Mouse (Mus musculus) heart, postnatal 0 days (tissue): ENCODE measurements around the gene Bcl9. TPM values are rescaled to one million over a fixed set of nuclear protein-coding genes. Genes with fewer than 3 reads are reported as not detected.

Experiments used
- ATAC-seq: fragments of 200-750 bp; cut with Nextera tagmentation; 2 replicates; pipeline ENCODE4 v1.8.0; 2017; ENCODE audit warnings: low read depth, moderate number of reproducible peaks, moderate library complexity; ENCODE audit not compliant: insufficient read depth
- DNase-seq: peaks from one replicate; pipeline ENCODE4 v3.0.0-alpha.2; 2016; ENCODE audit warnings: low spot score
- H3K27ac ChIP-seq: fragments of 300-500 bp; sonication (generic); 2 replicates; pipeline ENCODE4 v1.5.1; 2014; ENCODE audit warnings: low read depth, mild to moderate bottlenecking
- H3K27me3 ChIP-seq: fragments of 300-500 bp; sonication (generic); 2 replicates; pipeline ENCODE4 v1.6.1; 2014; ENCODE audit warnings: low read length, mixed read lengths; ENCODE audit not compliant: control insufficient read depth, insufficient read depth
- H3K36me3 ChIP-seq: fragments of 300-500 bp; sonication (generic); replicated peaks from 2 replicates; pipeline ENCODE4 v1.6.1; 2014; ENCODE audit warnings: low read length, mixed read lengths; ENCODE audit not compliant: control insufficient read depth, insufficient read depth
- H3K4me1 ChIP-seq: fragments of 300-500 bp; sonication (generic); 2 replicates; pipeline ENCODE4 v1.6.1; 2014; ENCODE audit warnings: antibody characterized with exemption; ENCODE audit not compliant: control insufficient read depth, insufficient read depth
- H3K4me2 ChIP-seq: fragments of 300-500 bp; sonication (generic); 2 replicates; pipeline ENCODE4 v1.6.1; 2014; ENCODE audit warnings: low read depth, mild to moderate bottlenecking, low read length, moderate library complexity
- H3K4me3 ChIP-seq: fragments of 300-500 bp; sonication (generic); 2 replicates; pipeline ENCODE4 v1.5.1; 2014; ENCODE audit warnings: low read depth, low read length
- H3K9ac ChIP-seq: fragments of 300-500 bp; sonication (generic); replicated peaks from 2 replicates; pipeline ENCODE4 v1.6.1; 2014; ENCODE audit warnings: low read depth, low read length, mixed read lengths
- H3K9me3 ChIP-seq: fragments of 300-500 bp; sonication (generic); replicated peaks from 2 replicates; pipeline ENCODE4 v1.6.1; 2016; ENCODE audit warnings: low read length; ENCODE audit not compliant: control insufficient read depth
- CTCF ChIP-seq: IDR thresholded peaks from 2 replicates; pipeline ENCODE4 v1.5.1; 2016; ENCODE audit warnings: antibody characterized with exemption, control low read depth, low read depth
- EP300 ChIP-seq: IDR thresholded peaks from 2 replicates; pipeline ENCODE4 v1.6.1; 2016; ENCODE audit warnings: antibody characterized with exemption, low read depth
- WGBS: fragments of 180-500 bp; shearing (Covaris S2); extraction: QIAGEN DNeasy Blood & Tissue Kit; methylation state at CpG from one replicate; pipeline ENCODE4 v1.1.7; 2014; 5-methylcytosine and 5-hydroxymethylcytosine counted together
- polyA plus RNA-seq: library from polyadenylated mRNA; unstranded; fragments of >200 nt; fragmentation: Nextera tagmentation; extraction: Ambion mirVana; gene quantifications from 2 replicates; pipeline ENCODE4 v1.2.1, GENCODE M21; 2015
- total RNA-seq: library from RNA; depleted of rRNA; stranded (reverse); fragments of >200 nt; gene quantifications from 2 replicates; pipeline ENCODE4 v1.2.3, GENCODE M21; 2014; ENCODE audit warnings: low replicate concordance

The Bcl9 gene
- total and polyA plus RNA-seq, 2 experiments from 2014 or later: 15.7 to 22.7 TPM

DNA sequence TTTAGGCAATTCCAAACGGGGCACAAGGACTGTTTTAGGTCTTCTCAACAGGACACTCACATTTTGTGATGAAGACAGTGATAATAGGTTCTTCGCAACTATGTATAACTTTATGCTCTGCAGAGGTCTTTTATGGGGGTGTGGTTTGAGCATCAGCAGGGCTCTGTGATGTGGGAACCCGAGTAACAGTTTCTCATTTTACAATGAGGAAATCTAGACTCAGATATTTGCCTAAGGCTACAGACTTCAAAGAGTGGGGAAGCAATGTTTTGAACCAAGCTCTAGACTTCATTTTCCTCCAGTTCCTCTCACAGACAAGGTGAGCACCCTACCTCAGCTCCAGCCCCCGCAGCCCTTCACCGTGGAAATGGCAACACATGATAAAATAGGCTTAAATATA is 23.8 kb downstream of the Bcl9 start:
- Histone ChIP-seq H3K27me3 (no peaks in the 10 kb centered on the region), H3K4me3 (no peak overlapping the region), H3K4me1 (peaks cover 19% of the 10 kb centered on the region), H3K9ac (no peak overlapping the region), H3K27ac (no peak overlapping the region), H3K4me2 (no peak overlapping the region), H3K9me3 (no peaks in the 10 kb centered on the region), H3K36me3 (no peaks in the 10 kb centered on the region)
- TF ChIP-seq EP300 (no peak), CTCF (no peak)
- DNase-seq (no peak), ATAC-seq (no peak)
- 83% methylated on average over 5 of the region's 5 CpGs for WGBS

DNA sequence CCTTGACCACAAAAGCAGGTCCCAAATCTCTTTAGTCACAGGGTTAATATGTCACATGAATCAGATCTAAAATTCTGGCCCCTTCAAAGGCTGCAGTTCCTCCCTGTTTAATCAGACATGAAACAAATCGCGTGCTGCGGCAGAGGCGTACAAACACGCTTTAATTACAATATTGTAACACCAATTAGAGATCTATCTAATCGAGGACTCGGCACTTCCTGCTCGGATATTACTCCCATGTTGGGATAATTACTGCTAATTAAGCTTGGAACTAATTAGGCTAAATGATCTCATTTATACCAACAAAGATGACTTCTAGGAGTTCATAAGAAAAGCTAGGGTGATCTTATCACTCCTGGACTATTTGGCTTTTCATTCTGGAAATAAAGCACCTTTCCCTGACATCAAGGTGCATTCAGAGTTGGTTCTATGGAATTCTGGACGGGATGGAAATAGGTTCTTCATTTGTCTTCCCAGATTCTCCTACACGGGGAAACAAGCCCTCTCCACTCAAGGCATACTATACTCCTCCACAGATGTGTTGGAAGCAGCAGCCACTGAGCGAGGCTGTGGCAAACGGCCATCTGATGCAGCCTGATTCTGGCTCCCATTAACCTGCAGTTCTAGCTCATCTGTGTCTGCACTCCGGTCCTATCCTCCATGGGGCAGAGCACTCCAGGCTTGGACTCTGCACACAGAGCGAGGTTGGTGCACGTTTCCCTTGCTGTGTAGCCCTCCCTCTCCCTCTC is 31.9 kb downstream of the Bcl9 start:
- no peak for DNase-seq
- no peak overlapping the region for H3K4me3 ChIP-seq
- H3K9me3 ChIP-seq: no peaks in the 10 kb centered on the region
- no peak for TF ChIP-seq CTCF
- TF ChIP-seq EP300: no peak
- ATAC-seq: no peak
- no peak overlapping the region for H3K4me2 ChIP-seq
- 86% methylated on average over 15 of the region's 15 CpGs for WGBS
- no peaks in the 10 kb centered on the region for H3K36me3 ChIP-seq
- H3K27me3 ChIP-seq: no peaks in the 10 kb centered on the region
- H3K9ac ChIP-seq: no peak overlapping the region
- H3K4me1 ChIP-seq: peaks cover 11% of the 10 kb centered on the region
- no peak overlapping the region for H3K27ac ChIP-seq

DNA sequence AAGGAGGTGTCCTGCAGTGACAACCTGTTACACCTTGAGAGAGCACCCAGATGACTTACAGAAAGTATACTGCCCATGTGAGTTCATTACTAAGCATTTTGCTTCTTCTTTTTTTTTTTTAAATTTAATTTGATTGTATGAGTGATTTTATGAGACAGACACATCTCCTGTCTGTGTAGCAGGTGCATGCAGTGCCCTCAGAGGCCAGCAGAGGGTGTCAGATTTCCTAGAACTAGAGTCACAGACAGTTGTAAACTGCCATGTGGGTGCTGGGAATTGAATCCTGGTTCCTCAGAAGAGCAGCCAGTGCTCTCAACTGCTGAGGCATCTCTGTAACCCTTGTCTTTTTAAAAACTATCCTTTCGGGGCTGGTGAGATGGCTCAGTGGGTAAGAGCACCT is 35.5 kb downstream of the Bcl9 start:
- TF ChIP-seq EP300: no peak
- no peak for TF ChIP-seq CTCF
- Histone ChIP-seq H3K4me1 (peaks cover 7% of the 10 kb centered on the region), H3K9me3 (no peaks in the 10 kb centered on the region), H3K9ac (no peak overlapping the region), H3K4me3 (no peak overlapping the region), H3K27ac (no peak overlapping the region), H3K36me3 (0 out of 2 replicates have a peak, but pooled peaks cover 3% of the 10 kb centered on the region), H3K27me3 (no peaks in the 10 kb centered on the region), H3K4me2 (no peak overlapping the region)
- no peak for DNase-seq
- ATAC-seq: no peak
- WGBS: 97% methylated on average over 1 of the region's 1 CpGs

DNA sequence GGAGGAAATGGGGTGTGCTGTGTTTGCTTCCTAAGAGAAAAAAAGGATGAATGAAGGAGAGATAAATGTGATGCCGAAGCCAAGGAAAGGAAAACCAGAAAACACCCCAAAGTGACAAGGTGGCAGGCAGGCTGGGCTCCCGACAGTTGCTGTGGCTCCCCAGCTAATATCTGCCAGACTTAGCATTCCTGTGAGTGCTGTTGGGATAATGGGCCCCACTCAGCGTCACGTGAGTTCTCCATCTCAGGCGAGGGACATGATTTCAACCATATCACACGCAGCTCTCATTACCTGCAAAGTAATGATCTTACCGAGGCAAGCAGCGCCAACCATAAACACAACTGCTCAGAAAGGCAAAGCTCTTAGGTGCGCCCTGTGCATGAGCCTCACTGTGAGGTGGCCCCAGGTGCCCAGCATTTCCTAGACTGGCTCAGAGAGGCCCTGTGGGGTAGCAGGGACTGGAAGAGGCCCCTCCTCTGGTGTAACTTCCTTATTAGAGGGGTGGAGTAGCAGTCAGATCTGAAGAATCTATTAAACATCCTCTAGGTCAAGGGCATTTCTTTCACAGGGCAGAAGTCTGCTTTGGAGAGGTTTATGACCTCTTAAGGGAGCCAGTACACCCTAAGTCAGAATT is 41.9 kb downstream of the Bcl9 start:
- no peak for ATAC-seq
- DNase-seq: no peak
- H3K27me3 ChIP-seq: no peaks in the 10 kb centered on the region
- 39% methylated on average over 9 of the region's 9 CpGs for WGBS
- peaks cover 13% of the 10 kb centered on the region for H3K4me1 ChIP-seq
- 0 out of 2 replicates have a peak overlapping the region, but pooled peaks have one; percentile 26 for H3K9ac ChIP-seq
- peak overlapping the region; percentile 17; the same call in 1 of the 2 replicates for H3K4me2 ChIP-seq
- no peak overlapping the region for H3K27ac ChIP-seq
- no peak for TF ChIP-seq CTCF
- no peak for TF ChIP-seq EP300
- H3K4me3 ChIP-seq: no peak overlapping the region
- 0 out of 2 replicates have a peak, but pooled peaks cover 3% of the 10 kb centered on the region for H3K36me3 ChIP-seq
- no peaks in the 10 kb centered on the region for H3K9me3 ChIP-seq

DNA sequence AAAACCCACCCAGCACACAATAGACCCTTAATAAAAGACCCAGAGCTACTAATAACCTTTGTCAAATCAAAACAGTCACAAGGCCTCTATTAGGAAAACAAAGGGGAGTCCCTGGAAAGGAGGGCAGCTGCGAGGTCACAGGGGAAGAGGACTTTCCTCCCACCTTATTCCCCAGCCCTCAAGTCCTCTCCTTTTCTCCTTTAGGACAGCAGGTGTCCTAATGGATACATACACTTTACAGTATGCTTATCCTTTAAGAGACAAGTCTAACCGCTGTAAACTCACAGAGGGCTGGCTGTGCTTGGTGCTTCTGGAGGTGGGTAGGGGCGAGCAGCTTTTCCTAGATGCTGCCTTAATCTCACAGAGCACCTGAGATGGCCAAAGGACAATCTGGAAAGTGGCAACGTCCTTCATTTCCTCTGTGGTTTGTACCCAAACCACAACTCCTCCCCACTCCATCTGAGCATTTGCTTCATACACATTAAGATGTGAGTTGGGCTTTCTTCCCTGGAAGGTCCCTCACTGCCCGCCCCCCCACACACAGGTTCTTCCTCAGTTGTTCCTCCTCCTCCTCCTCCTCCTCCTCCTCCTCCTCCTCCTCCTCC is 42.8 kb downstream of the Bcl9 start:
- ATAC-seq (no peak), DNase-seq (no peak)
- 59% methylated on average over 5 of the region's 5 CpGs for WGBS
- Histone ChIP-seq H3K36me3 (0 out of 2 replicates have a peak, but pooled peaks cover 3% of the 10 kb centered on the region), H3K4me3 (no peak overlapping the region), H3K9me3 (no peaks in the 10 kb centered on the region), H3K9ac (no peak overlapping the region), H3K4me2 (no peak overlapping the region), H3K27me3 (no peaks in the 10 kb centered on the region), H3K4me1 (peaks cover 13% of the 10 kb centered on the region), H3K27ac (no peak overlapping the region)
- no peak for TF ChIP-seq EP300
- no peak for TF ChIP-seq CTCF
